Mouse (Mus musculus) heart, adult 2 months (tissue): ENCODE measurements around the gene Ptcra.

ENCODE experiments used
- CTCF ChIP-seq: fragments of 200-600 bp; IDR thresholded peaks from 2 replicates; pipeline ENCODE4 v1.8.1; 2022; ENCODE audit warnings: antibody characterized with exemption, mild to moderate bottlenecking, moderate library complexity
- EP300 ChIP-seq: fragments of 200-500 bp; IDR thresholded peaks from 2 replicates; pipeline ENCODE4 v1.6.1; 2011; ENCODE audit warnings: low read depth, low read length, control low read depth; ENCODE audit not compliant: insufficient read depth
- POLR2A ChIP-seq: fragments of 200-500 bp; IDR thresholded peaks from 2 replicates; pipeline ENCODE4 v1.6.1; 2011; ENCODE audit warnings: mild to moderate bottlenecking, low read depth, low read length, control low read depth; ENCODE audit not compliant: insufficient read depth

GRCm38 (mm10) chr17:46751056-46751793 is 12.3 kb downstream of the Ptcra start:
- TF ChIP-seq EP300 (0 out of 2 replicates have a peak, but pooled peaks have one; percentile 14), CTCF (no peak), POLR2A (no peak)
